ENCODE assay signal across 7 mouse cellular contexts in genomic region chr1:93825771-93826539, GRCm38 (mm10). TPM values are rescaled to one million over a fixed set of nuclear protein-coding genes. Genes with fewer than 3 reads are reported as not detected.
A peak's percentile ranks its signal among the peaks of the same experiment; 100 is the strongest.
DNase-seq lines count a peak whose midpoint lies in the region; ATAC-seq and TF ChIP-seq lines count a peak whose summit lies in the region.

No protein-coding gene starts in this region.

- H3K36me3 ChIP-seq in lung, embryonic 14.5 days (ENCODE audit: insufficient read depth): peaks cover 11% of the 10 kb centered on the region
- H3K36me3 ChIP-seq in heart, embryonic 14.5 days (ENCODE audit: control insufficient read depth, insufficient read depth, low read length): peaks cover 15% of the 10 kb centered on the region
- peaks cover 6% of the 10 kb centered on the region; the same call in 1 of the 2 replicates for H3K36me3 ChIP-seq in liver, embryonic 11.5 days (ENCODE audit: control insufficient read depth, insufficient read depth, low read length)

- ATAC-seq in lung, embryonic 14.5 days (ENCODE audit: insufficient read depth): peak; percentile 24; the same call in 1 of the 2 replicates
- ATAC-seq in heart, embryonic 14.5 days (ENCODE audit: insufficient number of reproducible peaks, insufficient read depth, low FRiP score, low read depth): no peak
- no peak for ATAC-seq in liver, embryonic 11.5 days (replicated peaks; ENCODE audit: low FRiP score)

- peak overlapping the region; percentile 63 for H3K9ac ChIP-seq in lung, embryonic 14.5 days
- peak overlapping the region; percentile 82 for H3K9ac ChIP-seq in heart, embryonic 14.5 days (ENCODE audit: low read length)
- peak overlapping the region; percentile 61 for H3K9ac ChIP-seq in liver, embryonic 11.5 days (ENCODE audit: low read depth, low read length)

- H3K9me3 ChIP-seq in lung, embryonic 14.5 days (ENCODE audit: low read depth, low read length): no peaks in the 10 kb centered on the region
- no peaks in the 10 kb centered on the region for H3K9me3 ChIP-seq in heart, embryonic 14.5 days (ENCODE audit: control insufficient read depth, low read length)
- H3K9me3 ChIP-seq in liver, embryonic 11.5 days (ENCODE audit: control insufficient read depth, low read length): no peaks in the 10 kb centered on the region

- no peaks in the 10 kb centered on the region for H3K27me3 ChIP-seq in lung, embryonic 14.5 days (ENCODE audit: insufficient read depth, low read length)
- H3K27me3 ChIP-seq in heart, embryonic 14.5 days (ENCODE audit: control insufficient read depth, insufficient read depth, low read length): no peaks in the 10 kb centered on the region
- H3K27me3 ChIP-seq in liver, embryonic 11.5 days (replicated peaks; ENCODE audit: control insufficient read depth, insufficient read depth, low read length): no peaks in the 10 kb centered on the region

- H3K4me1 ChIP-seq in lung, embryonic 14.5 days (ENCODE audit: insufficient read depth): peaks cover 3% of the 10 kb centered on the region; the same call in 1 of the 2 replicates
- peaks cover 11 to 14% of the 10 kb centered on the region in 2 experiments for H3K4me1 ChIP-seq in heart, embryonic 14.5 days (ENCODE audit: control insufficient read depth in 2 of 2, insufficient read depth in 2 of 2, low read length in 2 of 2)
- H3K4me1 ChIP-seq in liver, embryonic 11.5 days (replicated peaks; ENCODE audit: control insufficient read depth, insufficient read depth, low read length): peaks cover 10% of the 10 kb centered on the region

- WGBS in lung, embryonic 14.5 days: 38% methylated on average over 27 of the region's 27 CpGs
- 43% methylated on average over 27 of the region's 27 CpGs for WGBS in heart, embryonic 14.5 days
- WGBS in liver, embryonic 11.5 days: 40% methylated on average over 27 of the region's 27 CpGs

- peak overlapping the region; percentile 57 for H3K4me3 ChIP-seq in lung, embryonic 14.5 days (ENCODE audit: low read depth, low read length)
- peak overlapping the region; percentile 63 to 81 for H3K4me3 ChIP-seq in heart, embryonic 14.5 days (ENCODE audit: control insufficient read depth in 1 of 2, insufficient read depth in 1 of 2, low read depth in 1 of 2, low read length in 2 of 2)
- H3K4me3 ChIP-seq in liver, embryonic 11.5 days (ENCODE audit: low read depth, low read length): peak overlapping the region; percentile 65

- no peak for DNase-seq in lung, embryonic 14.5 days
- DNase-seq in lung, adult 18-20 months: no peak
- peak; percentile 59 to 61 for DNase-seq in cerebellum, postnatal 10 days
- no peak for DNase-seq in liver, embryonic 11.5 days (ENCODE audit: low spot score)
- peak; percentile 42 for DNase-seq in retina, embryonic 14.5 days (ENCODE audit: low spot score)
- DNase-seq in adrenal gland, postnatal 36 days: no peak

- no peak for TF ChIP-seq CTCF in lung, embryonic 14.5 days (IDR thresholded peaks at IDR 0.05; ENCODE audit: low read depth)

- H3K4me2 ChIP-seq in lung, embryonic 14.5 days: peak overlapping the region; percentile 89
- peak overlapping the region; percentile 93 for H3K4me2 ChIP-seq in heart, embryonic 14.5 days (ENCODE audit: low read length)
- peak overlapping the region; percentile 78 for H3K4me2 ChIP-seq in liver, embryonic 11.5 days

- peak overlapping the region; percentile 95 for H3K27ac ChIP-seq in lung, embryonic 14.5 days (ENCODE audit: low read depth)
- peak overlapping the region; percentile 96 to 97 for H3K27ac ChIP-seq in heart, embryonic 14.5 days (replicated peaks in 1 of 2; ENCODE audit: control insufficient read depth in 1 of 2, insufficient read depth in 1 of 2, low read depth in 2 of 2, low read length in 2 of 2)
- peak overlapping the region; percentile 96 for H3K27ac ChIP-seq in liver, embryonic 11.5 days (ENCODE audit: low read depth, low read length)

RNA-seq across cellular contexts. Expression of gene D2hgdh, which starts 1.2 kb away (rescaled TPM):
- 11.0 and 11.1 TPM in 2 replicates for polyA plus RNA-seq in lung, embryonic 14.5 days (2014; fragmentation: Nextera tagmentation; extraction: Ambion mirVana)
- polyA plus RNA-seq in heart, embryonic 14.5 days (2014; fragmentation: Nextera tagmentation; extraction: Ambion mirVana): 16.1 and 17.3 TPM in 2 replicates
- 10.1 and 12.3 TPM in 2 replicates for polyA plus RNA-seq in liver, embryonic 11.5 days (2014; fragmentation: Nextera tagmentation; extraction: Ambion mirVana)
- 10 to 100 TPM; 46.9 to 57.9 TPM for total RNA-seq in adrenal gland, postnatal 36 days (2021)

RNA-seq across cellular contexts. Expression of gene Ing5, which starts 22.2 kb away (rescaled TPM):
- 22.7 and 24.8 TPM in 2 replicates for polyA plus RNA-seq in lung, embryonic 14.5 days (2014; fragmentation: Nextera tagmentation; extraction: Ambion mirVana)
- 11.2 and 11.6 TPM in 2 replicates for polyA plus RNA-seq in heart, embryonic 14.5 days (2014; fragmentation: Nextera tagmentation; extraction: Ambion mirVana)
- polyA plus RNA-seq in liver, embryonic 11.5 days (2014; fragmentation: Nextera tagmentation; extraction: Ambion mirVana): 23.1 and 24.2 TPM in 2 replicates
- total RNA-seq in adrenal gland, postnatal 36 days (2021): 10 to 100 TPM; 18.9 to 20.0 TPM

RNA-seq across cellular contexts. Expression of gene Dtymk, which starts 24.2 kb away (rescaled TPM):
- 286 and 295 TPM in 2 replicates for polyA plus RNA-seq in lung, embryonic 14.5 days (2014; fragmentation: Nextera tagmentation; extraction: Ambion mirVana)
- 164 and 167 TPM in 2 replicates for polyA plus RNA-seq in heart, embryonic 14.5 days (2014; fragmentation: Nextera tagmentation; extraction: Ambion mirVana)
- 297 and 324 TPM in 2 replicates for polyA plus RNA-seq in liver, embryonic 11.5 days (2014; fragmentation: Nextera tagmentation; extraction: Ambion mirVana)
- 10 to 100 TPM; 63.7 to 70.9 TPM for total RNA-seq in adrenal gland, postnatal 36 days (2021)

RNA-seq across cellular contexts. Expression of gene Gal3st2, which starts 35.2 kb away (rescaled TPM):
- polyA plus RNA-seq in lung, embryonic 14.5 days (2014; fragmentation: Nextera tagmentation; extraction: Ambion mirVana): not detected in 2 replicates
- 0.08 TPM in 1 of 2 replicates, not detected in the other for polyA plus RNA-seq in heart, embryonic 14.5 days (2014; fragmentation: Nextera tagmentation; extraction: Ambion mirVana)
- polyA plus RNA-seq in liver, embryonic 11.5 days (2014; fragmentation: Nextera tagmentation; extraction: Ambion mirVana): not detected in 2 replicates
- total RNA-seq in adrenal gland, postnatal 36 days (2021): not detected

Comparison
In these comparisons a context has a peak if more than half of its experiments do, and no peak if none do; other contexts are left out.
1. DNase-seq: peak in cerebellum, postnatal 10 days (2 of 2) and retina, embryonic 14.5 days (single experiment); none in lung, embryonic 14.5 days (single experiment), lung, adult 18-20 months (0 of 2), liver, embryonic 11.5 days (single experiment) and adrenal gland, postnatal 36 days (0 of 2).
2. Peak in every context shown above with its lines, with median percentiles within 50 percentile points of each other: H3K27ac ChIP-seq, H3K4me2 ChIP-seq, H3K4me3 ChIP-seq and H3K9ac ChIP-seq.